Mouse (Mus musculus): ENCODE data around the gene Gm20696. TPM values are rescaled to one million over a fixed set of nuclear protein-coding genes. Genes with fewer than 3 reads are reported as not detected.

Gm20696 gene
- polyA plus RNA-seq, 1 experiment, result not detected

DNA sequence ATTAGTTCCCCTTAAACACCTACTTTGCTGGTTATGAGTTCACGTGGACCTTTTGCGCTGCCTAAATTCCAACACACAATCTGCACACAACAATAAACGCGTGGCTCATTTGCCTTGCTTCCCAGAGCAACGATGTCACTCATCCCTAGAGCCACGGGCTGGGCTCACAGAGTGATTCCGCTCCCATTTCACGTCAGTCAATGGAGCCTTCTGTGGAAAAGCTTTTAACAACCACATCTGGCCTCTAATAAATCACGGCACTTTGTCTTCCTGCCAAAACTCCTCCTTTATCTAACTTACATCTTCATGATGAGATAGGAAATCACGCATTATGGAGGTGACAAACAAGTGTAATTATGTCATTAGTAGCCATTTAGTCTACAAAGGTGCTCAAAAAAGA lies 318.8 kb downstream of the Gm20696 start:
- Histone ChIP-seq H3K4me1 (ENCODE audit: control insufficient read depth, insufficient read depth, insufficient read length, low read length) (peaks cover 3% of the 10 kb centered on the region; the same call in 1 of the 2 replicates), H3K27ac (replicated peaks; ENCODE audit: low read depth, low read length) (no peak overlapping the region), H3K4me3 (ENCODE audit: insufficient read depth, low read depth, low read length) (no peak overlapping the region)

DNA sequence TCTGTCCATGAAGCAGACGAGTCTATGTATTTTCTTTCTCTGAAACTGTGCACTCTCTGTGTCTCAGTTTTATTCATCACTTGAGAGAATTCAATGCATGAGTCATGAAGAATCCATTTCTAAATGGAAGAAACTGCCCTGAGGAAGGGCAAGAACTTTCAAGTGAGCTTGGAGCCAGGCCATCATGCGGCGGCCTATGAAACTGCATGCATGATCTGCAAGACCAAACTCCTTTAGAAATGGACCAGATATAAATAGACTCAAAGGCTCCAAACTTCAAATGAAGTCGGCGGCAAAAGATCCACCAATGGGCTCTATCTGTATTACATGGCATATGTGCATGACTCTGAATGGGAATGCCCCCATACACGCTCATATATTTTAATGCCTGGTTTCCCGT lies 321.6 kb downstream of the Gm20696 start:
- Histone ChIP-seq H3K4me3 (ENCODE audit: insufficient read depth, low read depth, low read length) (no peak overlapping the region), H3K27ac (replicated peaks; ENCODE audit: low read depth, low read length) (no peak overlapping the region), H3K4me1 (ENCODE audit: control insufficient read depth, insufficient read depth, insufficient read length, low read length) (no peaks in the 10 kb centered on the region)

DNA sequence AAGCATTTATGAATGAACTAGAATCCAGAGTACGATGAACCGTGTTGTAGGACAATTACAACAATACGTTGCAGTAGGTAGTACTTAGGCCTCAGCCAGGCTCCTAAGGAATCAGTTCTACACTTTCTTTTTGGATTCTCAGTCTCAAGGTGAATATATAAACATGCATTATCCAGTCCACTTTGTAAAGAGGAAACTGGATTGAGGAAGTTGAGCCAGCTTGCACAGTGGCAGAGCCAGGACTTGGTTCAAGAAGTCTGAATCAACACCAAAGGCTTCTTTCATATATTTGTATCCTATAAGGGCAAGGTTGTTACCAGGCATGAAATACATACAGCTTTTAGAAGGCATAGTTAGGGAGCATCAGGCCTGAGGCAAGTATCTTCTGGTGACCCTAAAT lies 322.2 kb downstream of the Gm20696 start:
- Histone ChIP-seq H3K4me1 (ENCODE audit: control insufficient read depth, insufficient read depth, insufficient read length, low read length) (no peaks in the 10 kb centered on the region), H3K27ac (replicated peaks; ENCODE audit: low read depth, low read length) (no peak overlapping the region), H3K4me3 (ENCODE audit: insufficient read depth, low read depth, low read length) (no peak overlapping the region)

DNA sequence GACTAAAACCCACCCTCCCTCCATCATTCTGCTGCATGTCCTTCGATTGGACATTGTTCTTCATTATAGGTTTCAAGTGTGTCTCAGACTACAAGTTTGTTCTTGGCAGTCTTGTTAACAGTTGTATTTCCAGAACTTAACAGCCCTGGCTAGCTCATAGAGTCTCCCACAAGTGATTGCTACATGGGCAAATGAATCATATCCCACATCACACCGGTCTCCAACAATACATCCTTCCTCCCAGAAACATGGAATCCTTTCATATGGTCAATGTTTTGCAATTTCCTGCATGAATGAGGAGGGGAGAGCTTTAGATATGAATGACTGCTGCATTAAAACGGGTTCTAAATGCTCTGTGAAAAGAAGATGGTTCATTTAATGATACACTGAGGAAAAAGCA lies 322.8 kb downstream of the Gm20696 start:
- Histone ChIP-seq H3K27ac (replicated peaks; ENCODE audit: low read depth, low read length) (no peak overlapping the region), H3K4me1 (ENCODE audit: control insufficient read depth, insufficient read depth, insufficient read length, low read length) (peaks cover 3% of the 10 kb centered on the region), H3K4me3 (ENCODE audit: insufficient read depth, low read depth, low read length) (no peak overlapping the region)

DNA sequence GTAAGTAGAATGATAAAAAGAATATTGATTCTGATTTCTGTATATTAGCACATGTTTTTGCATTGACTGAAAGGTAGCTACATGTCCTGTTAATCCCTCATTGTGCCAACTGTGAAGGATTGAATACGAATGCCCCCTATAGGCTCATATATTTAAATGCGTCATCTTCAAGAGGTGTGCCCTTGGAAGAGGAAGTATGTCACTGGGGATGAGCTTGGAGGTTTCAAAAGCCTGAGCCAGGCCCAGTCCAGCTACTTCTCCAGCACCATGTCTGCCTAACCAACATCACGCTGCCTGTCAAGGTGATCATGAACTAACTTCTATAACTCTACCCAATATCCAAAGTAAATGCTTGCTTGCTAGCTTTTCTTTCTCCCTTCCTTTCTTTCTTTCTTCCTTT lies 324.2 kb downstream of the Gm20696 start:
- no peak overlapping the region for H3K27ac ChIP-seq (replicated peaks; ENCODE audit: low read depth, low read length)
- no peak overlapping the region for H3K4me3 ChIP-seq (ENCODE audit: insufficient read depth, low read depth, low read length)
- peaks cover 12% of the 10 kb centered on the region for H3K4me1 ChIP-seq (ENCODE audit: control insufficient read depth, insufficient read depth, insufficient read length, low read length)

DNA sequence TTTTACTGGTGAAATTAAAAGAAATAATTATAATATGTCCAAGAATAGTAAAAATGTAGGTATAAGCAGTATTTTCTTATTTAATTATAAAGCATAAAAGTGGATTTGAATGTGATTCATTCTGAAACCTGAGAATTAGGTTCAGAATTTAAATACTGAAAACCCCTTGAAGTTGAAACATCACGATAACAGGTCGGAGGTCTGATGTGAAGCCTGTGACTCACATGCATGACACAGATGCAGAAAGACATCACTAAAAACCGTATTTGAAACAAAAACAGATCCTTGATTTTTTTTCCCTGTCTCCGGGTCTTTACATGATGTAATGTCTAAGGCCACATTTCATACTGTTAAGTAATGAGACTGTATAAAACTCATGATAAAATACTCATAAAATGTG lies 325.7 kb downstream of the Gm20696 start:
- Histone ChIP-seq H3K4me1 (ENCODE audit: control insufficient read depth, insufficient read depth, insufficient read length, low read length) (peaks cover 14% of the 10 kb centered on the region), H3K4me3 (ENCODE audit: insufficient read depth, low read depth, low read length) (no peak overlapping the region), H3K27ac (replicated peaks; ENCODE audit: low read depth, low read length) (no peak overlapping the region)

DNA sequence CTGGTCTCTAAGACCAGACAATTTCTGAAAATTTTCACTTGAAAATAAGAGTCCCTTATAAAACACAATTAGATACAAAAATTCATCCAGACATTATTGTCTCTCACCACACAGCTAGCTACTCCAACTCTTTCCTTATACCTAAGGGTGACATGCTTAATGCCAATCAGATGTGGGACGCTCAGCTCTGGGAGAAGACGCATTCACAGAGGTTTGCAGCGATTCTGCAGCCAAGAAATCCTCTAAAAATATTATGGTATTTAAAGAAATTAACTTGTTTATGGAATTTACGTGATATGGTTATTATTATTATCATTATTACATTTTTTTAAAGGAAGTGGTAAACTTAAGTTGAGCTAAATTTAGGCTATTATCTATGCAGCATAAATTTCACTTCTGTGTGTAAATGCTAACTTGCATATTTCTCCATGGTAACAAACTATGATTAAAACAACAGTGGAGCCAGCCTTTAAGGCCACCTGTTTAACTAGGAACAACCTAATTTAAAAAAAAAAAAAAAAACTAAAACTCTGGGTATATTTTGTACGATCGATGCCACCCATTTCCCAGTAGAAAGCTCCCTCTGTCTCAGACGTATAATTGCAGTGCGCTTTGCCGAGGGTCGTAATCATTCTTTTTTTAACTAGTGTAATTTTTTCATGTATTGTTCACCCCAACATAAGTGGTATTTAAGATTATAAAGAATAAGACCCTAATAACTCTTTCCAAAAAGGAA lies 326.4 kb downstream of the Gm20696 start:
- no peak overlapping the region for H3K4me3 ChIP-seq (ENCODE audit: insufficient read depth, low read depth, low read length)

DNA sequence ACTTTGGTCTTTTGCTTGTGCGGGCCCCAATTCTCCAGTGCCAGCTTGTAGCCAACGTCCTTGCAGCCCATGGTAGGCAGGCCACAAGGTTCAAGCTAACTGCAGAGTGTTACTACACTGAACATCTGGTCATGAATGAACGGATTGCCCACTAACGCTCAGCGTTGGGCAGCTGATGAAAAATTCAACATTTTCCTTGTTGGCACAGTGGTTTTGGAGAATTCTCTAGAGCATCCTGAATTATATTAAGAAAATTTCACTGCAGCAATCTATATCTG lies 327.3 kb downstream of the Gm20696 start:
- H3K27ac ChIP-seq (replicated peaks; ENCODE audit: low read depth, low read length), result no peak overlapping the region
- no peak overlapping the region for H3K4me3 ChIP-seq (ENCODE audit: insufficient read depth, low read depth, low read length)
- H3K4me1 ChIP-seq (ENCODE audit: control insufficient read depth, insufficient read depth, insufficient read length, low read length), result peaks cover 14% of the 10 kb centered on the region

More for the DNA sequence above, 326.4 kb downstream of the Gm20696 start:
- Histone ChIP-seq H3K27ac (replicated peaks; ENCODE audit: low read depth, low read length) (no peak overlapping the region), H3K4me1 (ENCODE audit: control insufficient read depth, insufficient read depth, insufficient read length, low read length) (peaks cover 14% of the 10 kb centered on the region)

DNA sequence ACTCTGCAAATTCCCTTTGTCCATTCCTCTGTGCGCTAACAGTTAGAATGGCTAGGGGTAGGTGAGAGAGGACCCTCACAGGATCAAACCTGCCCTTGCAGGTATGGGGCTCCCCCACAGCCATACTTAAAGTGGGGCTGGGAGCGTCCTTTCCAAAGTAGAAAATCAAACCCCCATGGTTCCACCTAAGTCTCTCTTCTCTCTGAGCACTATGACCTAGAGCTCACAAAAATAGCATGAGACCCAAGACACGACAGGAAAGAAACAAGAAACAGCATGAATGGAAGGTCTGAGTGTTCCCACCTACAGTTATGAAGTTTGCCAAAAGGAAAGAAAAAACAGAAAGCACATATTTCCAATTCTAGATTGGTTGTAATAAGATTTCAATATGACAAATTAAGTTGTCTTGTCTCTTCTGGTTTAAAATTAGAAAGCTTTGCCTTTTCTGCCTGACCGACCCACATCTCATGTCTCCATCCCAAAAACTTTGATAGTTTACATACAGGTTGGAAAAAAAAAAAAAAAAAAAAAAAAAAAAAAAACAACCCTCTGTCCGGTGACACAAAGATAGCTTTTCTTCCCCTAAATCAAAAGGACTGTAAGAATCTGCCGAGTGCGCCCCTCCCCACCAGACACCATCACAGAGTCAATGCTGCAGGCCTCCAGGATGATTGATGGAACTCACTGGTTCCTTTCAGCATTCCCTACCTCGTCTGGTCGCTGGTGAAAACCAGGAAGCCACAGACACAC lies 327.8 kb downstream of the Gm20696 start:
- H3K27ac ChIP-seq (replicated peaks; ENCODE audit: low read depth, low read length), result no peak overlapping the region
- H3K4me3 ChIP-seq (ENCODE audit: insufficient read depth, low read depth, low read length), result no peak overlapping the region
- peaks cover 16% of the 10 kb centered on the region for H3K4me1 ChIP-seq (ENCODE audit: control insufficient read depth, insufficient read depth, insufficient read length, low read length)

DNA sequence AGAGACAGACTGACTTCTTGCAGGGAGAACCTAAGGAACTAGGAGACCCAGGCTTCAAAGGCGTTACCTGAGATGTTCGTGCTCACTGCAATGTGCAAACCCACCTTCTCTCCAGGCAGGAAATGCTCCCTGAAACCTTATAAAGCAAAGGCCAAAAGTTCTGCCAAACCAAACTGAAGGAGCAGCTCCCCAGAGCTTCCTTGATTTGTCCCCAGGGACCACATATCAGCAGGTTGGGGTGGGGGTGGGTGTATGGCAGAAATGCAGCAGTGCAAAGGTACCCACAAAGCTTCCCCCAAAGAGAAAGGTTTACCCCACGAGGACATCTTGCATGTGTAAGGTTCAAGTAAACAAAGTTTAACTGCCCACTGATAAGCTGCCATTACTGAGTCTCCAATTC lies 328.4 kb downstream of the Gm20696 start:
- peaks cover 17% of the 10 kb centered on the region for H3K4me1 ChIP-seq (ENCODE audit: control insufficient read depth, insufficient read depth, insufficient read length, low read length)
- H3K27ac ChIP-seq (replicated peaks; ENCODE audit: low read depth, low read length), result no peak overlapping the region

DNA sequence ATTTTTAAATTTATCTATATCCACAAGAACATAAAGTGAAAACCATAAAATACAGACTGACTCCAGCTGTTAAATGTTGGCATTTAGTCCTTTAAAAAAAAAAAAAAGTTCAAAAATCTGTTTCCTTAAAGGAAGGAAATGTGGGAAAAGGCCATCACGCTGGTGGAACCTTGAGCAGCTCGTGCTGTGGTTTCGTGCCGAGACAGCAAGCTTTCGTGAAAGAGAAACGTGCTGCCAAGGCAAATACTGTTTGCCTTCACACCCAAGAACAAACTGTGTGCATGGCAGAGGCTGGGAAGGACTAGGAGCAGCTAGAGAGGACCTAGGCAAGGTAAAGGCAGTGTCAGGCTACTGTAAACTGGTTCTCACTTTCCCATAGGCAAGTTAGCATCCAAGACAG lies 329.0 kb downstream of the Gm20696 start:
- Histone ChIP-seq H3K4me1 (ENCODE audit: control insufficient read depth, insufficient read depth, insufficient read length, low read length) (peaks cover 18% of the 10 kb centered on the region), H3K27ac (replicated peaks; ENCODE audit: low read depth, low read length) (peak overlapping the region; percentile 38; the same call in 1 of the 2 replicates), H3K4me3 (ENCODE audit: insufficient read depth, low read depth, low read length) (no peak overlapping the region)

More for the DNA sequence above, 328.4 kb downstream of the Gm20696 start:
- H3K4me3 ChIP-seq (ENCODE audit: insufficient read depth, low read depth, low read length), result no peak overlapping the region

DNA sequence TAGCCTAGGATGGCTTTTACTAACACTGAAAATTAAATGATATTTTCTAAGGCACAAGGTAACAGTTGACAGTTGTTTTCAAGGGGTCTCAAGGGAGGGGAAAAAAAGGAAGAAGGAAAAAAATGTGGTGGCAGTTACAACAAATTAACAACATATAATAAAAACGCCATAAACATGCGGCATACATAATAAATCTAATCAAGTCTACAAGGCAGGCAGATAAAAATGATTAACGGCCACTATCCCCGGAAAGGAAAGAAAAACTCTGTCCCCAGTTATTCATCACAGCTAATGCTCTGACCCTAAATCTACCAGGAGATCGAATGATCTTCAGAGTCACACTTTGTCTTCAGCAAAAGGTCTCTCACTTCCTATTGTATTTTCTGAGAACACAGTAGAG lies 330.4 kb downstream of the Gm20696 start:
- no peak overlapping the region for H3K27ac ChIP-seq (replicated peaks; ENCODE audit: low read depth, low read length)
- no peak overlapping the region for H3K4me3 ChIP-seq (ENCODE audit: insufficient read depth, low read depth, low read length)
- H3K4me1 ChIP-seq (ENCODE audit: control insufficient read depth, insufficient read depth, insufficient read length, low read length), result peaks cover 21% of the 10 kb centered on the region

DNA sequence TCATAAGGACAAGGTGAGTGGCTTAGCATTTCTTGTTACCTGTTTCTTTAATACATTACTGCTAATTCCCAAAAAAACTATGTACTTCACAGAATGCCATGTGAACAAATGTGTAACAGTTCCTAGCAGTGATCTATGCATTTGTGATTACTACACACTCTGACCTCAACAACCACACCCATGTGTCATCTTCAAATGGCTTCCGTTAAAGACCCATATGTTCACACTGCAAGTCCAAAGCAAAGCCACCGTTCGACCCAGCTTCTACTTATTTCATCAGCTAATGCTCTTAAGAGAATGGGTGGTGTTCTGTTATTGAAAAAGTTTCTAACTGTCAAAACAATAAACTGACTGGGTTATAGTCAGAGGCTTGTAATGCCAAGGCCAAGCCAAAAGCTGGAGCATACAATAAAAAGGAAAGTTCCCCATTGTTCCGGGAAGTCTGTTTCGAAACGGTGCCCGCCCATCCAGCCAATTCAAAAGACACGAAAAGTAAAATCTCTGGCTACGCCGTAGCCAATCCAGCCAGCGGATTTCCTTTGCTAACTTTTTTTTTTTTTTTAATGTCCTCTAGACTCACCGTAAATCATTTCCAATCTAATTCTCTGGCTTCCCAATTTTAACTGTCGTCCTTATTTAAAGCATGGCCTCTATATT lies 331.3 kb downstream of the Gm20696 start:
- H3K27ac ChIP-seq (replicated peaks; ENCODE audit: low read depth, low read length), result peak overlapping the region; percentile 47

DNA sequence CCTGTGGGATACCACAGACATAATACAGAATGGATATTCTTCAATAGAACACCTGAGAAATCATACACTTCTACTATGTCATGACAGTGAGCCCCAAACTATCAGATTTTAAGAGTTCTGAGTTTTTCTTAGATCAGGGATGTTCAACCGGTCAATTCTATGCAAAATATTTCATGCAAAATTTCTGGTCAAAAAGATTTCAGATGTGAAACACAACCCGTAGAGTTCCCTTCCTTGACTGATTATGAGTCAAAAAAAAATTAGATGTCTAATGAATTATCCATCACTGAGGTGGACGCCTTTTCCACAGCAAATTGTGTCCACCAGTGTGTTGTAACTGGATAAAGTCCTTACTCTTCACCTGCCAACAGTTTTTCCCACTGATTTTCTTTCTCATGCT lies 332.3 kb downstream of the Gm20696 start:
- H3K4me1 ChIP-seq (ENCODE audit: control insufficient read depth, insufficient read depth, insufficient read length, low read length), result peaks cover 24% of the 10 kb centered on the region
- no peak overlapping the region for H3K27ac ChIP-seq (replicated peaks; ENCODE audit: low read depth, low read length)
- H3K4me3 ChIP-seq (ENCODE audit: insufficient read depth, low read depth, low read length), result no peak overlapping the region

More for the DNA sequence above, 331.3 kb downstream of the Gm20696 start:
- Histone ChIP-seq H3K4me1 (ENCODE audit: control insufficient read depth, insufficient read depth, insufficient read length, low read length) (peaks cover 25% of the 10 kb centered on the region), H3K4me3 (ENCODE audit: insufficient read depth, low read depth, low read length) (no peak overlapping the region)

DNA sequence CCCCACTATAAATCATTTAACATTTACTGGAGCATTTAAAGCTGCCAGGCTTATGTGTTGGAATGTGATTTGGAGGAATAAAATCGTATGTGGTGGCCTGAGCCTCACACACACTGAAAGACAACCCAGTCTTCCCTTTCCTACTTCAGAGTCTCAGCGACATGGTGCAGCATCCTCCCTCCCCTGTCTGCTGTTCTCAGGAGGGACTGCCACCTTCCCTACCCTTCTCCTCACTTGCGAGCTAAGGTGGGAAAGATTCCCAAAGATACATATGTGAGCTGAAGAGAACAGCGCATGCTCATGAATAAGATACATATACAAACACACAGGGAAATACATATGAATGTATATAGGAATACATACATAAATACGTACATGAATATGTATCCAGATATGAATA lies 333.5 kb downstream of the Gm20696 start:
- H3K27ac ChIP-seq (replicated peaks; ENCODE audit: low read depth, low read length), result no peak overlapping the region
- H3K4me3 ChIP-seq (ENCODE audit: insufficient read depth, low read depth, low read length), result no peak overlapping the region
- peaks cover 17% of the 10 kb centered on the region for H3K4me1 ChIP-seq (ENCODE audit: control insufficient read depth, insufficient read depth, insufficient read length, low read length)

All from brown adipose tissue, adult 24 weeks (tissue).